Mouse (Mus musculus) E14TG2a.4 (cell line): ENCODE measurements around the gene Tfap2c.
A peak's percentile ranks its signal among the peaks of the same experiment; 100 is the strongest.

Experiments
- H3K27me3 ChIP-seq: 2 replicates; pipeline ENCODE4 v1.6.1; 2014; ENCODE audit warnings: low read length, control low read depth; ENCODE audit not compliant: insufficient read depth
- H3K36me3 ChIP-seq: 2 replicates; pipeline ENCODE4 v1.6.1; 2014; ENCODE audit warnings: low read length, control low read depth; ENCODE audit not compliant: insufficient read depth
- H3K4me1 ChIP-seq: replicated peaks from 2 replicates; pipeline ENCODE4 v1.6.1; 2014; ENCODE audit warnings: low read depth, low read length, control low read depth
- H3K4me3 ChIP-seq: replicated peaks from 2 replicates; pipeline ENCODE4 v1.5.1; 2014; ENCODE audit warnings: mild to moderate bottlenecking, low read length
- H3K9me3 ChIP-seq: 2 replicates; pipeline ENCODE4 v1.6.1; 2014; ENCODE audit warnings: low read length, control low read depth
- CTCF ChIP-seq: conservative IDR thresholded peaks from 2 replicates; pipeline ENCODE4 v1.5.1; 2014; ENCODE audit warnings: low read length
- NANOG ChIP-seq: IDR thresholded peaks from 2 replicates; pipeline ENCODE4 v1.6.1; 2014; ENCODE audit warnings: borderline replicate concordance, low read length, mixed read lengths
- POU5F1 ChIP-seq: IDR thresholded peaks from 2 replicates; pipeline ENCODE4 v1.6.1; 2014; ENCODE audit warnings: low read length, borderline replicate concordance

Tfap2c gene

GRCm38 (mm10) chr2:172558674-172559468 lies 9.5 kb downstream of the Tfap2c start:
- peaks cover 37% of the 10 kb centered on the region for H3K36me3 ChIP-seq
- peaks cover 8% of the 10 kb centered on the region for H3K27me3 ChIP-seq
- no peaks in the 10 kb centered on the region for H3K9me3 ChIP-seq
- H3K4me1 ChIP-seq, result peaks cover 89% of the 10 kb centered on the region
- TF ChIP-seq POU5F1 (no peak), CTCF (no peak), NANOG (no peak)
- H3K4me3 ChIP-seq, result peak overlapping the region; percentile 20; the same call in 1 of the 2 replicates

DNA sequence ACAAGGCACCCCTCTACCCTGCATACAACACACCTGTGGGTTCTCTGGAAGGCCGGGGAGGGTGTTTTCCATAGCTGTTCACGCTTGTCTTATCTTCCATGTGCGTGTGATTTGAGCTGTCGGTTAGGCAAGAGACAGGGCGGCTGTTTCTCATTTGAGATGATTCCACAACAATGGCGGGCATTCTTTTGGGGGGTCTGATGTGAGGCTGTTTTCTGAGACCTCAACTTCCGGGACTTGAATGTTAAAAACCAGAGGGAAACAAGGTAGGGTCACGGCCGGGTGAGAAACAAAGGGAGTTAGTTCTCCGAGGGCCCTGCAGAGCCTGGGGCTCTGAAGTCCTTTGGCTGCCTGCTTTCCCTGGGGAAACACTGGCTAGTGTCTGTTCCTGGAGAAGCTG lies 11.6 kb downstream of the Tfap2c start:
- H3K27me3 ChIP-seq, result peaks cover 8% of the 10 kb centered on the region
- H3K36me3 ChIP-seq, result peaks cover 18% of the 10 kb centered on the region
- TF ChIP-seq CTCF, result no peak
- TF ChIP-seq POU5F1, result no peak
- TF ChIP-seq NANOG, result no peak
- H3K9me3 ChIP-seq, result no peaks in the 10 kb centered on the region
- H3K4me3 ChIP-seq, result peak overlapping the region; percentile 3
- H3K4me1 ChIP-seq, result peaks cover 88% of the 10 kb centered on the region

- Histone ChIP-seq H3K4me3 (peak overlapping the region; percentile 44), H3K36me3 (no peaks in the 10 kb centered on the region), H3K9me3 (no peaks in the 10 kb centered on the region), H3K4me1 (peaks cover 80% of the 10 kb centered on the region), H3K27me3 (peaks cover 6% of the 10 kb centered on the region; the same call in 1 of the 2 replicates)
- TF ChIP-seq NANOG (no peak), CTCF (no peak), POU5F1 (no peak)
Measured at GRCm38 (mm10) chr2:172567835-172568234, 18.4 kb downstream of the Tfap2c start.

DNA sequence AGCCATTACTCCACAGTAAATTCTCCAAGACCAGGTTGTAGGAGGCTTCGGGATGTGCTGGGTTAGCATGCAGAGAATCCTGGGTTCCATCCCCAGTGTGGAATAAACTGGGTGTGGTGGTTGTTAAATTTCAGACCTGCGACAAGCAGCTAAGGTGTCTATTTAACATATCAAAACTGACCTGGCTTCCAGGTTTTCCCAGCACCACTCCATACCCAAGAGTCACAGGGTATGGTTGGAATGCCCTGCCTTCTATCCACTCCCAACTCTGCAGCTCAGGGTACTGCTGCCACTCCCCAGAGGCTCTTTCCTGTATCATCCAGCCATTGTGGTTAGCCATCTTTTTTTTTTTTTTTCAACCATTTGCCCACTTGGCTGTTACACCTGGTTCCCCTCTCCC lies 19.1 kb downstream of the Tfap2c start:
- Histone ChIP-seq H3K36me3 (no peaks in the 10 kb centered on the region), H3K27me3 (peaks cover 10% of the 10 kb centered on the region; the same call in 1 of the 2 replicates), H3K9me3 (no peaks in the 10 kb centered on the region), H3K4me1 (peaks cover 76% of the 10 kb centered on the region), H3K4me3 (peak overlapping the region; percentile 44)
- TF ChIP-seq POU5F1 (no peak), CTCF (no peak), NANOG (no peak)

DNA sequence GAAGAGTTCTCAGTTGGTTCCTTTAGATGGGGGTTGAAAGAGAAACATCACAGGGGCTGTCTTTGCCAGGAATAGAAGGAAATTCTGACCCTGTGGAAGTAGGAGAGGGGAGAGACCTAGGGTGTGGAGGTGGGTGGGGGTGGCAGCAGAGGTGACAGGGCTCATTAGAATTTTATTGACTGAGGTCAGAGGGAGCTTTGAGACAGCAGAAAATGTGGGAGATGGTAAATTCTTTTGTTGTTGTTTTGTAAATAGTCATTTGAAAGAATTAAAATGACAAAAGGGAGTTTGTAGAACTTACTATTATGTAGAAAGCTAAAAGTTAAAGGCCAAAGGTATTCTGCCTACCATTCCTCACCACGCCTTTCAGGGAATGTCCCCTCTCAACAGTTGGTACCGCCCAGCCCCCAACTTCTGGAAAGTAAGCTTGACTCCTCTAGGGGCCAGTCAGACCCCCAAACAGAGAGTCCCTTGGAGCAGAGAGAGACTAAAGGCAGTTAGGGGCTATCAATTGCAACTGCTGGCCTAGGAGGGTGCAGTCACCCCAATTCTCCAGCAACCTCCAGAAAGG lies 27.9 kb downstream of the Tfap2c start:
- peaks cover 73% of the 10 kb centered on the region for H3K4me1 ChIP-seq
- H3K27me3 ChIP-seq, result peaks cover 9% of the 10 kb centered on the region; the same call in 1 of the 2 replicates
- TF ChIP-seq POU5F1, result no peak
- peak; percentile 69; the same call in 1 of the 2 replicates for TF ChIP-seq NANOG
- peaks cover 37% of the 10 kb centered on the region for H3K36me3 ChIP-seq
- no peaks in the 10 kb centered on the region for H3K9me3 ChIP-seq
- H3K4me3 ChIP-seq, result peak overlapping the region; percentile 79

DNA sequence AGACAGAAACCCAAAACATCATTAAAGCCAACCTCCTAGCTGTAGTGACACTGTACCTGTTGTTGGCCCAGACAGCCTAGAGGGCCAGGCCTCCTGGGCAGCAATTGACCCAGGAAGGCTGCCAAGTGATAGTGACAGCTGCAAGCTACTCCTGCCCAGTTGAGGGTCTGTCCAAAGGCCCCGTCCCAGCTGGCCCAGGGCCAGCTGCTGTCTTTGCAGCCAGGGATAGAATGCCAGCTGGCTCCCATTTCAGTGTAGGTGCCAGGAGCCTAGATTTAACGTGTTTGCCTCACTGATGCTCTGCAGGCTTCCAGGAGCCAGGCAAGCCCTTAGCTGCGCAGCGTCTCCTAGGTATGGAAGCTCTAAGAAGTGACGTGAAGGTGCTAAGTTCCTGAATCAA lies 29.8 kb downstream of the Tfap2c start:
- Histone ChIP-seq H3K27me3 (no peaks in the 10 kb centered on the region), H3K9me3 (no peaks in the 10 kb centered on the region), H3K4me1 (peaks cover 92% of the 10 kb centered on the region), H3K36me3 (peaks cover 50% of the 10 kb centered on the region), H3K4me3 (peak overlapping the region; percentile 79)
- TF ChIP-seq CTCF, result no peak
- no peak for TF ChIP-seq POU5F1
- TF ChIP-seq NANOG, result no peak

DNA sequence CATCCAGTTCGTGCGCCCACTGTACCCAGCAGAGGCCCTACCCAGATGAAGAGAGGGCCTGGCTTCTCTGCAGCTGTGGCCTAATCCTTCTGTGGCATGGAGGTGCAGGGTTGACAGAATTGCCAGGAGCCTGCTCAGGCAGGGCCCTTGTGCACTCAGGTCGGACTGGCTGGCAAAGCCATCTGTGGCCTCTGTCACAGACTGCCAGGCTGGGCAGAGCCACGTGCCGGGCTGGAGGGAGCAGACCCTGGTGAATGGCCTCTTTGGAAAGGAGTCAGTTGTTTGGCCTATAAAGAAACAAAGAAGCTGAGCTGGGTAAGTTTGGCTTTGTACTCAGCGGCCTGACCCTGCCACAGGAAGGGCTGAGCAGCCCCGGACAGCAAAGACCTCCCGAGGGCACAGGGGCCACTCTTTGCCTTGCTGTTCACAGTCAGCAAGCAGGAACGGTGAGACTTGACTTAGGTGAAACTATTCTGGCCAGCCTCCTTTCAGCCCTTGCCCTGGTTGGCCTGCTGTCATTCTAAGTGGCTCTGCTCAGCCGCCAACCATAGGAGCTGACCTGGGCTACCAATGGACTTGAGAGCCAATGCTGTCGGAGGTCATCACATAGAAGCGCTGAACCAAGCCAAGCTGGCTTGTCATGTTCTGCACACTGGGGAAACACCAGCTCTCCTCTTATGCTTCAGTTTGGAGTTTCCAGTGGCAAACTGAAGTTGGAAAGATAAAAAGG lies 31.3 kb downstream of the Tfap2c start:
- H3K27me3 ChIP-seq, result no peaks in the 10 kb centered on the region
- H3K4me3 ChIP-seq, result peak overlapping the region; percentile 79
- no peaks in the 10 kb centered on the region for H3K9me3 ChIP-seq
- TF ChIP-seq CTCF, result no peak
- no peak for TF ChIP-seq POU5F1
- no peak for TF ChIP-seq NANOG
- peaks cover 63% of the 10 kb centered on the region for H3K36me3 ChIP-seq
- H3K4me1 ChIP-seq, result peaks cover 98% of the 10 kb centered on the region

DNA sequence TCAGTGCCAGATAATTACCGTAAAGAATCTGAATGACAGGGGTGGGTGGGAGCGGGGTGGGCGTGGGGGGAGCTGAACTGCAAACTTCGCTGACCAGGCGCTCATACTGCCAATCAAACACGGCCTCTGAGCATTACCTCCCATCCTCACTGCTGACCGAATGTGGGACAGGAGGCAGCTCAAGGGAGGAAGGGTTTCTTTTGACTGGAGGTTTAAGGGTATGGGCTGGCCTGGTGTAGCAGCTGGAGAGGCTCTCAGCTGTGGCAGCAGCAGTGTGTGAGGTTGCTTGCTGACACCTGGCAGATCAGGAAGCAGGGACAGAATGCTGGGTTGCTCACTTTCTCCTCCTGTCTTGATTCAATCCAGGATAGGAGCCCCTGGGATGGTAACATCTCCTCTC lies 33.9 kb downstream of the Tfap2c start:
- H3K9me3 ChIP-seq, result no peaks in the 10 kb centered on the region
- H3K4me3 ChIP-seq, result peak overlapping the region; percentile 45
- H3K4me1 ChIP-seq, result peaks cover 92% of the 10 kb centered on the region
- no peaks in the 10 kb centered on the region for H3K27me3 ChIP-seq
- TF ChIP-seq POU5F1, result no peak
- no peak for TF ChIP-seq NANOG
- TF ChIP-seq CTCF, result no peak
- H3K36me3 ChIP-seq, result peaks cover 84% of the 10 kb centered on the region
